ENCODE assay signal across 17 mouse cellular contexts in the genomic region with DNA sequence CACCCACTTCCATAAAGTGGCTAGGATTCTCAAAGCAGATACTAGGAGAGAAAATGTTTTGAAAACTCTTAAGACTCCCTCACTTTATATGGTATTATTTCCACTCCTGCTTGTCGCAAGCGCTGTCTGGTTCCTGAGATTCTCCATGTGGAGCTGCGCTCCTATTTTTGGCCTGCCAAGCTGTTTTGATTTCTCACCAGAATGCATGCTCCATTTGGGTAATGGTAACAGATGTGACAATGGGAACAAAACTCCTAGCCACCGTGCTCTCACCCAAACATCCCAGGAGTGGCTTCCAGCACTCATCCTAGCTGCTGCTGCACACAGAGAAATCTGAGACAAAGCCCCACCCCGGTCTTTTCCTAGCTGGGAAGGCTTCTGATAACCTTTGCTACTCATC.
DNase-seq lines count a peak whose midpoint lies in the region; ATAC-seq lines count a peak whose summit lies in the region.
"Had no signal": no experiment of that assay in that cellular context is flagged by ENCODE, and none has a peak within 500 bp of the region (broad histone marks: within the 10 kb centered on the region; RNA-seq: fewer than 3 reads in every experiment).

No protein-coding gene starts in this region.

- no peaks in the 10 kb centered on the region for H3K27me3 ChIP-seq in forebrain, embryonic 12.5 days
- H3K27me3 ChIP-seq: midbrain, embryonic 15.5 days; neural tube, embryonic 12.5 days; Patski had no signal

- H3K4me1 ChIP-seq in forebrain, embryonic 12.5 days = no peaks in the 10 kb centered on the region
- H3K4me1 ChIP-seq: limb, embryonic 10.5 days; midbrain, embryonic 15.5 days had no signal

- H3K27ac ChIP-seq in forebrain, embryonic 12.5 days = no peak overlapping the region
- H3K27ac ChIP-seq: limb, embryonic 10.5 days; liver, embryonic 14.5 days; macrophage; midbrain, embryonic 15.5 days; neural tube, embryonic 12.5 days had no signal

- peak; percentile 13 for DNase-seq in frontal cortex, postnatal 25 days (ENCODE audit: low spot score in 2 of 2)
- peak; percentile 61 to 72 for DNase-seq in layer of hippocampus, postnatal 36 days
- DNase-seq in right cerebral cortex, postnatal 10 days (ENCODE audit: low spot score in 2 of 2) = peak; percentile 70 to 87
- no peak for DNase-seq in c-Kit-positive CD71-positive TER-119-positive erythroid progenitor cells, embryonic 14.5 days (ENCODE audit: low spot score)
- DNase-seq in urinary bladder, postnatal 25 days (ENCODE audit: low spot score) = no peak
- DNase-seq: adrenal gland, adult 8-10 months; gastrocnemius, postnatal 10 days; kidney, adult 11 months had no signal

- no peaks in the 10 kb centered on the region for H3K36me3 ChIP-seq in forebrain, embryonic 12.5 days (replicated peaks)
- H3K36me3 ChIP-seq: limb, embryonic 10.5 days; midbrain, embryonic 15.5 days; neural tube, embryonic 12.5 days had no signal

- no peak overlapping the region for H3K9ac ChIP-seq in forebrain, embryonic 12.5 days
- H3K9ac ChIP-seq: liver, embryonic 14.5 days; midbrain, embryonic 15.5 days; neural tube, embryonic 12.5 days had no signal

- H3K4me3 ChIP-seq in forebrain, embryonic 12.5 days (replicated peaks) = no peak overlapping the region
- H3K4me3 ChIP-seq: limb, embryonic 10.5 days; midbrain, embryonic 15.5 days; neural tube, embryonic 12.5 days had no signal

- peak; percentile 98 for ATAC-seq in frontal cortex, adult (ENCODE audit: low TSS enrichment)
- no peak for ATAC-seq in forebrain, embryonic 12.5 days (ENCODE audit: low FRiP score)
- ATAC-seq: midbrain, embryonic 15.5 days; Patski had no signal

- no peak overlapping the region for H3K4me2 ChIP-seq in forebrain, embryonic 12.5 days
- H3K4me2 ChIP-seq: heart, embryonic 11.5 days; midbrain, embryonic 15.5 days; neural tube, embryonic 12.5 days had no signal

- 71% methylated on average over 5 of the region's 5 CpGs for WGBS in forebrain, embryonic 12.5 days

- no peaks in the 10 kb centered on the region for H3K9me3 ChIP-seq in forebrain, embryonic 12.5 days
- H3K9me3 ChIP-seq: limb, embryonic 10.5 days; midbrain, embryonic 15.5 days; neural tube, embryonic 12.5 days had no signal

Comparison
In these comparisons a context has a peak if more than half of its experiments do, and no peak if none do; other contexts are left out.
1. DNase-seq: peak in frontal cortex, postnatal 25 days (2 of 2), layer of hippocampus, postnatal 36 days (2 of 2) and right cerebral cortex, postnatal 10 days (2 of 2); none in c-Kit-positive CD71-positive TER-119-positive erythroid progenitor cells, embryonic 14.5 days (single experiment) and urinary bladder, postnatal 25 days (single experiment).